Mouse (Mus musculus) cerebellum, adult 8-10 months (tissue): ENCODE measurements around the gene Spns2.
"Not testable (repeated sequence)": the region's sequence is repeated elsewhere in the genome, so short reads cannot be mapped to it uniquely, and the experiment has no call there.

Experiments
- DNase-seq: peaks from one replicate; pipeline ENCODE4 v3.0.0; 2022

The Spns2 gene

DNA sequence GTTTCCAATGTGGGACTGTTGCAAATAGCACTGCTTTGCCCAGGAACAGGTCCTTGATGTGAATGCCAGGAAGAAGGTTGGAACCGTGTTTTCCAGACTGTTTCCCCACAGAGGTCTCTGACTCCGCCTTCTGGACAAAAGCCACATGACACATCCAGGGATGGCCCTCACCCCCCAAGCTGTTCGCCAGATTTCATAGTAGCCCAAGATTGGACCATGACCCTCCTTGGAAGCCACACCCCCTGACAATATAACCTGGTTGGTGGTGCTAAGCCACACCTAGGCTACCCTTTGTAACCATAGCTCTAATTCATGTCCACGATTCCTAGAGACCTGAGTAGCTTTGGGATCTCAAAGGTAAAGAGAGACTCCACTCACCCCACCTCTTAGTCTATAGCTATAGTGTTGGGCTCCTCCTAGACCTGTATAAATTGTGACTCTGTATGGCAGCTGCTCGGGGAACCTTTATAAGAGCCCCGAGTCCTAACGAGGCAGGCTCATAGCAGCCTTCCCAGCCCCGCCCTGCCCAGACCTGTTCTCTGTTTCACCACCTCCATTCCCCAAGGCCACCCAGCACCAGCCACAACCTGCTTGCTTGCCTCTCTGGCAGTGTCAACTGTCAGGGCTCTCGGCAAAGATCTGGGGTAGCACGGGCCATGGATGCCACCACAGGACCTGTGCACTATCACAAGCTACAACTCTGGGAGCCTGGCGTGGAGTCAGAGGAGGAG is 54.6 kb downstream of the Spns2 start, which contains the start of gene Ggt6:
TSS of gene Ggt6 (plus strand) at position 564 of the 731 bp plus-strand sequence.
- no peak for DNase-seq

GRCm38 (mm10) chr11:72430311-72431068 is 59.2 kb downstream of the Spns2 start:
- not testable (repeated sequence) for DNase-seq

GRCm38 (mm10) chr11:72429288-72429690 is 60.4 kb downstream of the Spns2 start:
- DNase-seq = peak; percentile 65

DNA sequence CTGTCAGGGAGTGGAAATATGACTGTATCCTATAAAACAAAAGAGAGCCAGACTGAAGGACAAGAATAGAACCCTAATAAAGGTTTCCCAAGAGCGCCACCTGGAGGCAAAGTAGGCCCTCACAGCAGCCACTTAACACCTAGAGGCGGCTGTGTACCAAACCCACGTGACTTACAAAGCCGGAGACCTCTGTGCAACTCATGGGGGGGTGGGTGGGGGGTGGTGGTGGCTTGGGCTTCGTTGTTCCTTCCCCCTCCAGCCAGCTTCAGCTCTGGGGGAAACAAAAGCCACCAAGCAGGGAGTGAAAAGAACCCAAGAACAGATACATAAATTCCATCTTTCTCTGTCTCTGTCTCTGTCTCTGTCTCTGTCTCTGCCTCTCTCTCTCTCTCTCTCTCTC is 61.0 kb downstream of the Spns2 start:
- DNase-seq = peak; percentile 61

DNA sequence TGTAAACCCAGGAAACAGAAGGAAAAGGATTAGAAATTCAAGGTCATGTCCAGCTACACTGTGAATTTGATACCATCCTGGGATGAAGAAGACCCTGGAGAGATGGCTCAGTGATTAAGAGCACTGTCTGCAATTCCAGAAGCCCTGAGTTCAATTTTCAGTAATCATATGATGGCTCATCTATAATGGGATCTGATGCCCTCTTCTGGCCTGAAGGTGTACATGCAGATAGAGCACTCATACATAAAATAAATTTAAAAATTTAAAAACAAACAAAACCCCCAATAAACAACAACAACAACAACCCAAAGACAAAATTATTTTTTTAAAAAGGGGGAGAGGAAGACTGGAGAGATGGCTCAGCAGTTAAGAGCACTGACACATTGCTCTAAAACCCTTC is 62.8 kb downstream of the Spns2 start:
- DNase-seq = no peak

- DNase-seq = no peak
These were observed 64.5 kb downstream of the Spns2 start for GRCm38 (mm10) chr11:72425201-72425600.

DNA sequence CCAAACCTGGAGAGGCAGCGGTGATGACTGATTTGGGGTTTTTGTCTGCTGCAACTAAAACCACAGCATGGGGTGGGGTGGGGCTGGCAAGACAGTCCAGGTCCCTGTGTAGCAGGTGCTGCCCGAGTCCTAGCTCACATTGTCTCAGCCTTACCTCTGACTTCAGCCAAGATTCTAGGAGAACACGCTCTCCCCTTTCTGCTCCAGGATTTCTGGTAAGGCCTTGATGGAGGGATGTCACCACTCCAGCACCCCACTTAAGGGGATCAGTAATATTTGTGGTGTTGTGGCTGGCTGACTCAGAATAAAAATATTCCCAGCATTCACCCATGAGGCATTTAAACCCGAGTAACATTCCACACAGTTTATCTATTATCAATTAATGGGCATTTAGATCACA is 66.0 kb downstream of the Spns2 start:
- DNase-seq = no peak

GRCm38 (mm10) chr11:72421518-72422278 is 68.0 kb downstream of the Spns2 start:
- no peak for DNase-seq

GRCm38 (mm10) chr11:72420460-72421122 is 69.1 kb downstream of the Spns2 start:
- no peak for DNase-seq

DNA sequence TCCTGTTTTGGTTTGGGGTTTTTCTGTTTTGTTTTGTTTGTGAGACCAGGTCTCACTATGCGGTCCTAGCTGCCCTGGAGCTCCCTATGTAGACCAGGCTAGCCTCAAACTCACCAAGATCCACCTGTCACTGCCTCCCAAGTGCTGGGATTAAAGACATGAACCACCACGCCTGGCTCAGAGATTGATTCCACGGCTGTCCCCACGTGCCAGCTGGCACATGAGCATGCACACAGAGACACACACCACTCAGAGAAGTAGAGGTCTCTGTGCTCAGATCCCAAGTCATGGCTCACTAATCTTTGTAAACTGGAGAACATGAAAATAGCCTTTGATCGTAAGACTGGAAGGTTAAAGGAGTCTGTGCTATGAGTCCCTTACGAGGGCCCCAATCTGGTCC is 70.7 kb downstream of the Spns2 start:
- DNase-seq = no peak

DNA sequence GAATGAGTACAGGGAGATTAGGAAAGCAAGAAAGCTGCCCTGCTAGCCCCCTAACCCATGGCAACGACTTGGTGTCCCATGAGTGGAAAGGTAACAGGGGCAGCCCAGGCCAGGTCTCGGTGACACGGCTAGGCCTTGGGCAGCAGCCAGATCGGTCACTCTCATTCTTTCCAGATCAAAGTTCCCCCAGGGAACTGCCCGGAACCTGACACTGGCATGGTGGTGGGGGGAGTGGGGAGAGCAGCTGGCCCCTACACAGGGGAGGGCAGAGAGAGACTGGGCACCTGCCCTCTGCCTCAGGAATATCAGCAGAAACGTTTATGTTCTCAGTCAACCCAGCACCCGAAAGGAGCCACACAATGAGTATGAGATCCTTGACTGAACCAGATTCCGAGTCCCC is 71.5 kb downstream of the Spns2 start:
- DNase-seq = no peak

GRCm38 (mm10) chr11:72417376-72417775 is 72.3 kb downstream of the Spns2 start:
- no peak for DNase-seq

- DNase-seq = no peak
These were observed 73.0 kb downstream of the Spns2 start for GRCm38 (mm10) chr11:72416666-72417065.

DNA sequence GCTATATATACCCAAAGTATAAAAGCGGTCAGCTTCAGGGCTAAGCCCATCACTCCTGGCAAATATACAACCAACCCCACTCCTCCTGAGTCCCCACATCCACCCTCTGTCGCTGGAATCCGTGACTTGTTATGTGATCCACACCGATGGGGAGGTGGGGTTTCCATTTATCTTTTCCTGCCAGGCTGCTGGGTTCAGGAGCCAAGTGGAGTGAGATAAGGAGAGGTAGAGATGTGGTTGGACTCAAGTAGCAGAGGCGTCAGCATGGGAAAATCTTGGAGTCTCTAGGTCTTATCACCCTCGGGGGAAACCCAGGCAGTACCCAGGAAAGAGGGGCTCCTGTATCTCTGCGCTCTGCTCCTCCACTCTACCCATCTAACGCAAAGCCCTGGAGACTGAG is 74.5 kb downstream of the Spns2 start:
- DNase-seq = no peak

GRCm38 (mm10) chr11:72413601-72414190 is 76.0 kb downstream of the Spns2 start:
- no peak for DNase-seq

GRCm38 (mm10) chr11:72413016-72413415 is 76.7 kb downstream of the Spns2 start:
- no peak for DNase-seq

DNA sequence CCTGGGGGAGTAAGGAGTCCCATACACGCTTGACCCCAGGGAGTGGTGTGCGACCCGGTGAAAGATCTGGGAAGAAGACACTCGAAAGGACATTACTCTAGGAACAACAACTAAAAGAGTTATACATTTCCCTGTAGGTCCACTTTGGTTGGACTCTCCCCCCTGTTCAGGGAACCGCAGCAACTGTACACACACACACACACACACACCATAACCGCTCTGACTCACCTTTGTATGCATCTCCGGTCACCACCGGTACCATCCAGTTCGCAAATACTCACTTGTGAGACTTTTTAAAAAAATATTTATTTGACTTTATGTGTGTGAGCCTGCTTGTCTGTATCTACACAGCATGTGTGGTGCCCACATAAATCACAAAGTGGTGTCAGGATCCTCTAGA is 77.8 kb downstream of the Spns2 start:
- DNase-seq = no peak

GRCm38 (mm10) chr11:72411093-72411921 is 78.4 kb downstream of the Spns2 start, which contains the start of gene Smtnl2:
Gene Smtnl2, minus strand, starts transcription at chr11:72411713.
- no peak for DNase-seq

DNA sequence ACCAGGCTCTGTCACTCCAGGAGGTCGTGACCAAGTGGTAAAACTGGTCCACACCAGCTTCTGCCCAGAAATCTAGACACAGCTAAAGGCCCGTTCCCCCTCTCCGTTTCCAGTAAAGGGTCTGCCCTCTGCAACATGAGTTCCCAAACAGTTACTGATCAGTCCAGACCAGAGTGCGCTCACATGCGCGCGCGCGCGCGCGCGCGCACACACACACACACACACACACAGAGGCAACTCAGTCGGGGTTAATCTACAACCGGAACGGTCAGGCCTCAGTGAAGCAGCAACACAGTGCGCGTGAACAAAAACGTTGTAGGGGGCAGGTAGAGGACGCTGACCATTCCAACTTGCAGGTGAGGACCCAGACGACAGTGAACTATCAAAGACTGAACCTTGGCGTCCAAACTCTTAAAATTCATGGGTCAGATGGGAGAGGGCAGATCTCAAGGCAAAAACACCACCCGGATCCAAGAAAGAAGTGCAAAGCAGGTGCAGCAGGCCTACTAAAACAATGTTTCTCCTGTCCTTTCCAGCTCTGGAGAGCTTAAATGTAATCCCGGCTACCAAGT is 79.1 kb downstream of the Spns2 start:
- no peak for DNase-seq

GRCm38 (mm10) chr11:72409649-72410385 is 79.9 kb downstream of the Spns2 start:
- DNase-seq = no peak
